Mouse (Mus musculus) testis, adult 2 months (tissue): ENCODE measurements around the gene Tbc1d23.
A peak's percentile ranks its signal among the peaks of the same experiment; 100 is the strongest.

ENCODE experiments used
- CTCF ChIP-seq: fragments of 200-500 bp; IDR thresholded peaks from 2 replicates; pipeline ENCODE4 v1.5.1; 2012; ENCODE audit warnings: low read depth, mild to moderate bottlenecking, inconsistent platforms, low read length, moderate library complexity; ENCODE audit not compliant: control insufficient read depth, insufficient read depth, insufficient replicate concordance
- POLR2A ChIP-seq: fragments of 200-500 bp; IDR thresholded peaks from 2 replicates; pipeline ENCODE4 v1.6.1; 2012; ENCODE audit warnings: low read depth, mild to moderate bottlenecking, inconsistent platforms, low read length, moderate library complexity; ENCODE audit not compliant: control insufficient read depth

- no peak for TF ChIP-seq CTCF
- peak; percentile 67; the same call in 1 of the 2 replicates for TF ChIP-seq POLR2A
Observed at GRCm38 (mm10) chr16:57191214-57191613, 40.1 kb downstream of the Tbc1d23 start.
